Mouse (Mus musculus): ENCODE measurements around the gene Oas1a.
"Not testable (repeated sequence)": the region's sequence is repeated elsewhere in the genome, so short reads cannot be mapped to it uniquely, and the experiment has no call there.

Gene Oas1a

GRCm38 (mm10) chr5:120893866-120894265, 13.5 kb downstream of the Oas1a start:
- not testable (repeated sequence) for DNase-seq (ENCODE audit: low spot score in 2 of 2)

DNA sequence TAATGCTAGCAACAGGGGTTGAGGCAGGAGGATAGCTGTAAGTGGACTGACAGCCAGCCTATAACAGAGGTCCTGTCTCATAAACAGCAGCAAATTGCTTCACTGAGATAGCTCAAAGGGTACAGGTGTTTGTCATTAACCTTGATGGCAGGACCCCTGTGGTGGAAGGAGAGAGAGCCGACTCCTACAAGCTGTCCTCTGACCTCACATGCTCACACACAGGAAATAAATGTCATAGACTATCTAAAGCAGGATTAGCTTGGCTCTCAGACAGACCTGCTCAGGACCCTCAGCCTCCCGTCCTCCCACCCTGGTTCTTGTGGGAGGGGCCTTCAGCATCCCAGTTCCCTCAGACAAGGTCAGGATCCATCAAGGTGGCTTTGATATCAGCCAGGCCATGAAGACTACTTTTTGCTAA, 15.1 kb downstream of the Oas1a start:
- DNase-seq (ENCODE audit: low spot score in 2 of 2) = no peak

DNA sequence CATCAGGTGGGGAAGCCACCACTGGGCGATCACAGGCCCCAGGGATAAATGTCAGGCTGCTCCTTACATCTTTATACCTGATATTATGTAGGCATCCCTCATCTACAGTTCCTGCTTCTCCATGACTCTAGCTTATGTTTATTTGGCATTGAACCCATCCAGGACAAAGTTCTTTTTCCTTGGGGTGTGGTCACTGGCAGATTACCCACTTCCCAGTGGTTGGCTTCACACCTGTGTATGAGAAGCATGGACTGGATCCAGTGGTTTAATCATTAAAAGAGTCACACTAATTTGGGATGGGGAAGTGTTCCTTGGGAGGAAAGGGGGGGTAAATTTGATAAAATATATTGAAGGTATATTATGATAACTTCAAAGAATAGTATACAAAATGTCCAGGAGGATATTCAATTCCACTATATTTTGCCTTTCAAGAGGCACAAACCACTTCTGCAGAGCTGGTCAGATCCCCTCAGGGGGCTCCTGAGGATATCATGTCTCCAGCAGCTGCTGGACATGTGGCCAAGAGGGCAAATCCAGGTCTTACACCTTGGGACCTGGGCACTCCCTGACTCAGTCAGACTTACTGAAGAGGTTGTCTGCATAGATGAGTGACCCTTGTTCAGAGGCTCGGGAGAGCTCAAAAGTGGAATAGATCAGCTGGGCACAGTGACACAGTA, 15.6 kb downstream of the Oas1a start:
- not testable (repeated sequence) for DNase-seq (ENCODE audit: low spot score in 2 of 2)

GRCm38 (mm10) chr5:120890991-120891390, 16.3 kb downstream of the Oas1a start:
- DNase-seq (ENCODE audit: low spot score in 2 of 2) = no peak

GRCm38 (mm10) chr5:120890026-120890425, 17.3 kb downstream of the Oas1a start:
- DNase-seq (ENCODE audit: low spot score in 2 of 2) = no peak

GRCm38 (mm10) chr5:120888294-120888815, 19.0 kb downstream of the Oas1a start:
- DNase-seq (ENCODE audit: low spot score in 2 of 2) = not testable (repeated sequence)

DNA sequence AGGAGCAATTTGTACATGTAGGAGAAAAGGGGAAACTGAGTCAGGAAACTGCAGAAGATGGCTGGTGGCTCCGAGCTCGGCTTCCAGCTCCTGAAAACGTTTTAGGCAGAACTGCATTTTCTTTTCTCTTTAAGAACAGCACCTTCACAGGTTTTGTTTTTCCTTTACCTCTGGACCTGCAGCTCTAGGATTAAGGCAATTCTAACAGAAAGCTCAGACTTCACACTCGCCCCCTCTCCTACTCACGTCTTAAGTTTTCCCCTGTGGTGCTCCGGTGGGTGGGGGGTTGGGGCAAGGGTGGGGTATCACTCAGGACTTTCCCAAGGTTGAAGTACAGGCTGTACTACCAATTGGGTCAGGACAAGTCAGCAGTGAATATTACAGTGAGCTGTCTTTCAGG, 19.5 kb downstream of the Oas1a start:
- no peak for DNase-seq (ENCODE audit: low spot score in 2 of 2)

DNA sequence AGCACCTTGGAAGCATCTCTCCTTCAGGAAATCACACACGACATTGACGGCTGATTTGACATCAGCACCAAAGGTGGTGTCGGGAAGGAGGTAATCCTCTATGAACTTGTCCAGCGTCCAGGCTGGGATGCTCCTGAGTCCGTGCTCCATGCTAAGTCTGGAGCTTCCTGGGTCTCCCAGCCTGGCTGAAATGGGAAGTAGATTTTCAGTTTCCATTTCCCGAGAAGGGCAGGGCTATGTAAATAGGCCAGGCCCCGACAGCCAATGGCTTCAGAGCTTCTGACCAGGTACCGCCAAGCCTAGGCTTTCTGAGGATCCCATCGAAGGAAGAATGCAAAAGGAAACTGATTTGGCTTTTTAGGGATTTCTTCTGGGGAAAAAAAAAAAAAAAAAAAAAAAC, 19.9 kb downstream of the Oas1a start, which contains the start of gene Oas1g:
Oas1g (minus strand) TSS at position 201 of the 400 bp plus-strand sequence.
- not testable (repeated sequence) for DNase-seq (ENCODE audit: low spot score in 2 of 2)

- not testable (repeated sequence) for DNase-seq (ENCODE audit: low spot score in 2 of 2)
Observed at GRCm38 (mm10) chr5:120881681-120882080, 25.6 kb downstream of the Oas1a start.

- DNase-seq (ENCODE audit: low spot score in 2 of 2) = not testable (repeated sequence)
Observed at GRCm38 (mm10) chr5:120878803-120879202, 28.5 kb downstream of the Oas1a start.

GRCm38 (mm10) chr5:120877407-120877806, 29.9 kb downstream of the Oas1a start:
- not testable (repeated sequence) for DNase-seq (ENCODE audit: low spot score in 2 of 2)

GRCm38 (mm10) chr5:120876839-120877238, 30.5 kb downstream of the Oas1a start:
- not testable (repeated sequence) for DNase-seq (ENCODE audit: low spot score in 2 of 2)

- DNase-seq (ENCODE audit: low spot score in 2 of 2) = no peak
Observed at GRCm38 (mm10) chr5:120871469-120871868, 35.9 kb downstream of the Oas1a start.

GRCm38 (mm10) chr5:120870782-120871181, 36.5 kb downstream of the Oas1a start:
- no peak for DNase-seq (ENCODE audit: low spot score in 2 of 2)

DNA sequence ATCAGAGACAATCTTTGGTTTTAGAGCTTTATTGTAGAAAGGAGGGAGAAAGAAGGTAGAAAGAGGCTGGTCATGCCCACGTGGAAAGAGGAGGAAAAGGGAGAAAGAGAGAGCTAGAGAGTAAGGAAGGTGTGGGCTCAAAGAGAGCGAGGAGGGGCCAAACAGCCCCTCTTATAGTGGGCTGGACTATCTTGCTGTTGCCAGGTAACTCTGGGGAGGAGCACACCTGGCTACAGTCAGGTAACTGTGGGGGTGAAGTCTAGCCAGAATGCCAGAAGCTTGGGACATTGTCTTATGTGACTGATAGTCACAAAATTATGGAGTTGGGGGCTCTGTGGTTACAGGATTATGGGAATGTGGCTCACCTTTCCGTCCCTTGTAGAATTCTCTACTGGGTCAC, 37.2 kb downstream of the Oas1a start:
- DNase-seq (ENCODE audit: low spot score in 2 of 2) = no peak

DNA sequence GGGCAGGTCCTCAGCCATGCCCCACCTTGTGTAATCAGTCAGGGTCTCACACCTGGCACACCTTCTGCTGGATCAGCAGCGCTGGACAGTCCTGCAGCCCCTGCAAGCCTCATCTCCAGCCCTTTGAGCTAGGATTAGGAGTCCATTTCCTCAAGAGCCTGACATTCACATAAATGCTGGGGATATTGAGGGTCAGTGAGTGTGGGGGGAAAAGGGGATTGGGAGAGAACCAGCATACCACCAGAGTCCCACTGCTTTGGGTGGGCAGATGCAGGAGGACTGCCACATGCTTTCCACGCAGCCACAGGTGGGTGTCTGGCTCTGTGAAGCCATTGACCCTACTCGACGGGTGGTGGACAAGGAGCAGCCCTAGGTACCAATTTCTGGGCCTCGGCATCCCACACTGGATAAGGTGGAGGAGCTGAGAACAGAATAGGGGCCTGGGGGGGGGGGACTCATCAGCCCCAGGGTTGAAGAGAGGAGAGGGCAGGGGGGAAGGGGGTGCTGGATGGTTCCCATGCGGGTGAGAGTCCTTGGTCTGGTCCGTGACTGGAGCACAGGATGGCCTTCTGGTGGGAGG, 37.8 kb downstream of the Oas1a start:
- DNase-seq (ENCODE audit: low spot score in 2 of 2) = no peak

- no peak for DNase-seq (ENCODE audit: low spot score in 2 of 2)
Observed at GRCm38 (mm10) chr5:120865336-120865860, 41.9 kb downstream of the Oas1a start.

DNA sequence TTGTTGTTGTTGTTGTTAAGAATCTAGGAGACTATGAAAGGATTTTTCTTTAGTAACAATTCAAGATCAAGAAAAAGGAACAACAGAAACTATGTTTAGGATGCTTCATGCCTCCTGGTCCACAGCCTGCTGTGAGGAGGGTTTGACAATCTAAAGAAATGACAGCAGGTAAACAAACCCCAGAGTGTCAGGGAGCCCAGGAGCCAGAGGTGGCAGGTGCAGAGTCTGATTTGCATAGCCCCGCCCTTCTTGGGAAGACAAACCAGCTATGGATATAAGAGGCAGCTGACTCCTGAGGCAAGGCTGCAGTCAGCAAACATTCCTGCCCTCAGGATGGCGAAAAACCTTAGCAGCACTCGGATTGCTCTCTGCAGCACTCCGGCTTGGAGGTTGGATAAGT, 46.2 kb downstream of the Oas1a start, which contains the start of gene Oas1h:
Oas1h (plus strand) TSS at position 301 of the 400 bp plus-strand sequence.
- no peak for DNase-seq (ENCODE audit: low spot score in 2 of 2)

DNA sequence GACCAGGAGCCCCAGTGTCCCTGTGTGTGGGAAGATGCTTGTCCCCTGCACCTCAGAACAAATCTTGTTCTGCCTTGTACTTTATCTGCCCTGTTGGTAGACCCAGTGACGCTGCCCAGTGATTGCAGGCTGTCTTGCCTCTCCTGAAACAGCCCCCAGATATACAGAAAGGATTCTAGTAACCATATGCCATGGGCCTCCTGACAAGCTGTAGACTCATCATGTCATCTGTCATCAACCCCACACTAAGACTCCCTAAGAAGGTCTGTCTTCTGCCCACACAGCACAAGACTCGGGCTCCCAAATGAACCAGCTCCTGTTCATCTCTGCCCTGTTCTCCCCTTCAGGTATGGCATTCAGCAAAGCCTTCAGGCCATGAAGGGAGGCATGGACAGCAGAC, 48.1 kb downstream of the Oas1a start:
- DNase-seq (ENCODE audit: low spot score in 2 of 2) = no peak

GRCm38 (mm10) chr5:120849601-120850136, 57.7 kb downstream of the Oas1a start:
- peak in 1 of 2 experiments; percentile 20 for DNase-seq (ENCODE audit: low spot score in 2 of 2)

- no peak for DNase-seq (ENCODE audit: low spot score in 2 of 2)
Observed at GRCm38 (mm10) chr5:120847067-120847466, 60.3 kb downstream of the Oas1a start, which contains the start of gene Oas1f. Gene Oas1f, plus strand, starts transcription at chr5:120847367.
